Mouse (Mus musculus) G1E-ER4 (cell line): ENCODE results near the gene Mtrf1. TPM values are rescaled to one million over a fixed set of nuclear protein-coding genes. Genes with fewer than 3 reads are reported as not detected.
"Not testable (repeated sequence)": the region's sequence is repeated elsewhere in the genome, so short reads cannot be mapped to it uniquely, and the experiment has no call there.

Experiments
- GATA1 ChIP-seq: IDR thresholded peaks from one replicate; pipeline ENCODE4 v1.8.0; 2012; ENCODE audit warnings: low read length, inconsistent platforms
- polyA plus RNA-seq: library from polyadenylated mRNA; stranded (reverse); fragments of >175 nt; gene quantifications from 2 replicates; pipeline ENCODE4 v1.2.3, GENCODE M21; 2012

Mtrf1 gene
- polyA plus RNA-seq, 1 experiment: 0.54 TPM

DNA sequence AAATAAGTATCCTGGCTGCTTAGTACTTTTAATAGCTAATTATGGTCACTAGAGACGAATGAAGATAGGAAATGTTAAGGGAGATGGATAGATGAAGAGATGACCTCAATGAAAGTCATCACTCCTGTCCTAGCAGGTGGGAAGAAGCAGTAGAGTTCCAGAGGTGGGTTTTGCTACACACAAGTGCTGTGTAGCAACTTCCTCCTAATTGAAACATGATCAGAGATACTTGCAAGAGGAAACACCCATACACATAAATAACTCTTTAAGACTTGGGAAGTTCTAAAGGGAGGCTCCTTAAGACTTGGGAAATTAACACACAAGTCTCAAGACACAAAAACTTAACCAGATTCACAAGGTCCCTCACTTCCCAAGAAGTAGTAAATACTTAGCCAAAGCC, 36.5 kb downstream of the Mtrf1 start:
- no peak for TF ChIP-seq GATA1

- TF ChIP-seq GATA1: no peak
These were observed 43.1 kb downstream of the Mtrf1 start for GRCm38 (mm10) chr14:79440655-79441054.

- no peak for TF ChIP-seq GATA1
These were observed 43.9 kb downstream of the Mtrf1 start for GRCm38 (mm10) chr14:79441441-79441840.

GRCm38 (mm10) chr14:79444601-79445000, 47.0 kb downstream of the Mtrf1 start:
- TF ChIP-seq GATA1: no peak

GRCm38 (mm10) chr14:79445055-79445620, 47.6 kb downstream of the Mtrf1 start:
- no peak for TF ChIP-seq GATA1

- TF ChIP-seq GATA1: not testable (repeated sequence)
These were observed 54.4 kb downstream of the Mtrf1 start, which contains the start of gene Kbtbd6 for GRCm38 (mm10) chr14:79451681-79452590. Gene Kbtbd6, plus strand, starts transcription at chr14:79451835.

GRCm38 (mm10) chr14:79460401-79460800, 62.8 kb downstream of the Mtrf1 start:
- TF ChIP-seq GATA1: no peak

DNA sequence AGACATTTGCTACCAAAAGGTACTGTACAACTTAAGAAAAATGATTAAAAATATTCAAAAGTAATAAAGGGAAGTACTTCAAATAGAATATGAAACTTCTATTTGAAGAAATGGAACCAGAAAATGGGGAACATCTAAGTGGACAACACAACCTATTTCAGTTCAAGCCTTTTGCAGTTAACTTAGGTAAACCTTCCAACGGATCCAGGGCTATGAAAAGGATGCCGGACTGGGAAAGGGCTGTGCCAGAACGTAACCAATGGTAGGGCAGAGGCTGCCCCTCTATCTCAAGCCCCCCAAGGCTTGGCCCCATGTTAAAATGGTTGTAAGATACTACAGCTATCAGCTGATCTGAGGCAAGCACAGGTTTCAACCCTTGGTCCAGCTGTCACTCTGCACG, 63.4 kb downstream of the Mtrf1 start:
- no peak for TF ChIP-seq GATA1

GRCm38 (mm10) chr14:79465623-79466022, 68.1 kb downstream of the Mtrf1 start:
- no peak for TF ChIP-seq GATA1

GRCm38 (mm10) chr14:79467621-79468020, 70.0 kb downstream of the Mtrf1 start:
- no peak for TF ChIP-seq GATA1

Other genes with a start within 250 kb of the Mtrf1 start
- gene Zfp957, start 150.4 kb upstream of the Mtrf1 start, polyA plus RNA-seq: not detected in 2 replicates
- not detected in 2 replicates for gene Rgcc, start 96.1 kb upstream of the Mtrf1 start, polyA plus RNA-seq
- 38.8 and 60.5 TPM in 2 replicates for gene Naa16, start 7.0 kb upstream of the Mtrf1 start, polyA plus RNA-seq
- gene Kbtbd7, start 28.7 kb downstream of the Mtrf1 start, polyA plus RNA-seq: 5.1 and 5.3 TPM in 2 replicates
- gene Kbtbd6, start 54.1 kb downstream of the Mtrf1 start, polyA plus RNA-seq: 3.7 TPM in 2 replicates
- 6.8 and 9.0 TPM in 2 replicates for gene Elf1, start 83.4 kb downstream of the Mtrf1 start, polyA plus RNA-seq
- gene Wbp4, start 83.7 kb downstream of the Mtrf1 start, polyA plus RNA-seq: 9.3 and 13.1 TPM in 2 replicates
- gene Sugt1, start 189.9 kb downstream of the Mtrf1 start, polyA plus RNA-seq: 1.8 and 2.0 TPM in 2 replicates